Mouse (Mus musculus) gastrocnemius, adult 18-20 months (tissue): ENCODE results near the gene Ndufs4. TPM values are rescaled to one million over a fixed set of nuclear protein-coding genes. Genes with fewer than 3 reads are reported as not detected.
A peak's percentile ranks its signal among the peaks of the same experiment; 100 is the strongest.
"Not testable (repeated sequence)": the region's sequence is repeated elsewhere in the genome, so short reads cannot be mapped to it uniquely, and the experiment has no call there.

ENCODE experiments used
- DNase-seq: peaks from one replicate; pipeline ENCODE4 v3.0.0; 2021; ENCODE audit warnings: low spot score
- total RNA-seq, 2 experiments: library from RNA; stranded (reverse); gene quantifications; 2 replicates each; pipeline ENCODE4 v1.2.3; 2021

Gene Ndufs4
- total RNA-seq, 2 experiments from 2014 or later = 313 to 352 TPM

DNA sequence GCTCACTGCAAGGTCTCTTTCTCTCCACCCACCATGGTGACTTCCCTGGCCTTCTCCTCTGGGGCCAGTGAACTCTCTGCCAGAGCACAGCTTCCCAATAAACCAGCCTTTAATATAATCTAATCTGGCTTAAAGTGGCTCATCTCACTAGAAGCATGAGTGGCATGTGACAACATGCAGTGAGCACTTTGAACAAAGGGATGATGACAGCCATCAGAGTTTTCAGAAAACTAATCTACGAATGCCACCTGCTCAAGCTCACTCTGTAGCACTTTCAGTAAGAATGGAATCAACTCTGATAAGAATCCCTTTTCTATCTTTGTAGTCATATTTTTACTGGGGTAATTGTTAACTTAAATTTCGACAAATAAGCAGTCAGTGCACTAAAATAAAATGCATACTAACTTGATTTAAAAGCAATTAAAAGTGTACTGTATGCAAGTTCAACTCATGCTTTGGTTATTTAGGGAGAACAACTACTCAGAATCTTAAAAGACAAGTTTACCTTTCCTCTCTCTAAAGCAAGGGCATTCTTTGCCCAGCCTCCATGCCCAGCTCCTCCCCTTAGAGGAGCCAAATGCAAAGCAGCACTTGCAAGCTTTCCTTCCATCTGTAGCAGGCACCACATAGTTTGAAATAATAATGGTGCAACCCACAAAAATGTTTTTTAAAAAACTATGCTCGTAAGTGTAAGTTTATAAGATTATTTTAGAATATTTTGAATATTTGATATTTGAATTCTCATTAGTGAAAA lies 43.7 kb downstream of the Ndufs4 start:
- DNase-seq = no peak

- DNase-seq = no peak
These were observed 45.1 kb downstream of the Ndufs4 start for GRCm38 (mm10) chr13:114343001-114343400.

DNA sequence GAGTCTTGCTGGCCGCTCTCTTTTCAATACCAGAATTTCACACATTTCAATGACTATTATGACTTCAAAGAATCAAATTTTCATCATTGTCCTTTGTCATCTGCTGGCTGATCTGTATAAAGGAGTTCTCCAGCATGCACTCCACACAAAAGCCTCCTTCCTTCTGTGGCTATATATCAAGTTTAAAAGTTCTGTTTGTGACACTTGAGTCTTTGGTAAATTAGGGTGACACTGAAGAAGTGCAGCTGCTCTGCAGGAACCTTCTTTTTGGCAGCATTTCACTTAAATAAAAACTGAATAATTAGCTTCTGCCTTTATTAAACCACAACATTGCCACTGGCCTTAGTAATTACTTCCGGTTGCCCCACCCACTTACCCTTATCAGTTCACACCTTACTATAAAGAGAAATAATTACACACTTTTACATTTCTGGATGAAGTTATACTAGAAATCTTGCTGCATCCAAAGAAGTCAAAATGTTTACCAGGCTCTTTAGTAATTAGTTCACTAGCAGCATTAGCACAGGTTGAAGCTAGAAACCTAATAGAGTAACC lies 68.1 kb downstream of the Ndufs4 start:
- DNase-seq = no peak

- no peak for DNase-seq
These were observed 68.9 kb downstream of the Ndufs4 start for GRCm38 (mm10) chr13:114319136-114319535.

GRCm38 (mm10) chr13:114315374-114315773 lies 72.7 kb downstream of the Ndufs4 start:
- no peak for DNase-seq

DNA sequence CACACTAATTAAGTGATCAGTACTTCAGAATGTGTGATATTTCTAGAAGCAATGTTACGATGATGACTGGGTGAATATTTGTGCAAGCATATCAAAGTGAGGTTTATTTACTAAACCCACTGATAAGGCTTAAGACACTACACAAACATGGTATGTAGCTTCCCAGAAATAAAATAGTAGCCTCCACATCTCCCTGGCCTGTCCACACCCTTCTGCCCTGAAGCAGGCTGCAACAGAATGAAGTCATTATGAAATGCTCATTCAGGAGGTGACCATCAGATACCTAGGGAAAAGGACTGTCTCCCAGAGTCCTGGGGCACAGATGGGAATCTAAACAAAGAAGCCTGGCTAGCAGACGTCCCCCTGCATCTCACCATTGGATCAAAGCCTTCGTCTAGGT lies 73.1 kb downstream of the Ndufs4 start:
- no peak for DNase-seq

GRCm38 (mm10) chr13:114310591-114310990 lies 77.5 kb downstream of the Ndufs4 start:
- no peak for DNase-seq

DNA sequence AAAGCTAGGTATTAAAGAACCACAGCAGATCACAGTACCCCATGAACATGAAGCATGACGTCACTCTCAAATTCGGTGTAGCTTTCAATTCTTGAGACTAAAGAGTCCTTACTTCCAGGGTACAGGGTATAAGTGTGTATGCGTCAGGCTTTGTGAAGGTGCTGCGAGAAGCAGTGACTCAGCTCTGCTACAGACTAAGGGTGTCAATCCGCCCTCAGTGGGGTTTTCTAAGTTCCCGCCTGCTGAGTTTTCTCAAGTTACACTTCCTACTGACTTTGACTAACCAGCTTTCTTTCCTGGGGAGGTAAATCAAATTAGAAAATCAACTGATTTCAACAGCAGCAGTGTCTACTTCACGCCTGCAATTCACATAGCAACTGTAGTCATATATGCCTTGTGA lies 83.4 kb downstream of the Ndufs4 start:
- DNase-seq = no peak

- DNase-seq = no peak
These were observed 84.4 kb downstream of the Ndufs4 start for GRCm38 (mm10) chr13:114303466-114304175.

DNA sequence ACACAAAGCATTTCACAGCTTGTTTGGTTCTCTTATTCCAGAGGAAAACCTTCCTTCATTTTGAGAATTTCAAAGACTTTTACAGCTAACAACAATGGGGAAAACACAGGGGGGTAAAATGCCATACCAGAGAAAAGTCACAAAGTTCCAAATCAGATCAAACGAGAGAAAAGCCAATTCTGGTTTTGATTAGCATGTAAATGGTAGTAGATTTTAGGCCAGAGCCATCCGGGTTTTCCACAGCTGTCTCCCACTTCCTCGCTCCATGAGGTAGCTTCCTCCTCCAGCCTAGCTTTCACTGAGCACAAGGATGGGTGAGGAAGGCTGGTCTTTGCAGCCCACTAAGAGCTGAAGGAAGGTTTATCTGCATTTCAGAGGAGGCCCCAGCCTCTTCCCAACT lies 90.3 kb downstream of the Ndufs4 start:
- DNase-seq = no peak

DNA sequence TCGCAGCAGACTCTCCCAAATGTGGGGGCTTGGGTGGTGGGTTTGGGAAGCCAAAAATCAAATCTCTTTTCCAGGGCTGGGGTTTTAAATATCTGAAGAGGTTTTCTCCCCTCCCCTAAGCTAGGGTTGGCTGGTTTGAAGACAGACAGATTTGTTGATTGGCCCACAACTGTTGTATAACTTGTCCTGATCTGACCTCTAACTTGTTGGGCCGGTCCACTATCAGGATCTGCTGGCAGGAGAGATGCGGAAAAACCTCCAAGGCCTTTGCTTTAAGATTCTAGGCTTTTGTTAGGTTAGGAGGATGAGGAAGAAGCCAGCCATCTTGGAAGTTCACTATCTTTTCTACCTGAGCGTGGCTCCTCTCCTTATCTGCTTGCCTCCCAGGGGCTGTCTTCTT lies 91.5 kb downstream of the Ndufs4 start:
- no peak for DNase-seq

DNA sequence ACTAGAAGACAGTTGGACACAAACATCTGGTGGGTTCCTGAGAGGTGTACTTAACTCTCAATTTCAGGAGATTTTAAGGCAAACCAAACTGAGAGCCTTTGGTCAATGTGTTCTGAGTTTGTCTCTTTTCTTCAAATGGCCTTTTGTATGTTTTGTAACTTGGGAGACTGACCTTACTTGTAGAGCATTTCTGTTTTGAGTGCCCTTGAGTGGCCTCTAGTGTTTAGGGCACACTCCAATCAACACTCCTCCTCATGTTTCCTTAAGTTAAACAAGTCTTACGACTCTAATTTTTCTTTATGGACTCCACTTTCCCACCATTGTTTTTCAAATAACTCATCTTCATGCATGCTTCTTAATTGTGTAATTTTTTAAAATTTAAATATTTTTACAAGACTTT lies 98.6 kb downstream of the Ndufs4 start:
- no peak for DNase-seq

DNA sequence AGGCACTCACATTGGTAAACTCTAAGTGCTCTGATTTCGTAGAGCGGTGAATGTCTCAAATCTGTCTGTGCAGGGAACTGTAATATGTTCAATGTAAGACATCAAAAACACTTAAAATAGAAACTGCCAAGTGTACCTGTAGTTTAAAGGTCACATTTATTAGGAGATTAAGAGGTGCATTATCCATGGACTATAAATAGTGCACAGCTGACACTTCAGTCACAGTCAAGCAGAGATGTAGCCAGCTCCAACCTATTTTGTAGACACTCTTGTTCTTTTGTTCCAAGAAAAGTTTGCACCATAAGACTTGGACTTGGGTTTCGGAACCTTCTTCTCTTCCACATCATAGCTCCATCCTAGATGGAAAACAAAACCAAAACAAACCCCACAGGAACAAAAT lies 99.5 kb downstream of the Ndufs4 start:
- no peak for DNase-seq

- not testable (repeated sequence) for DNase-seq
These were observed 109.4 kb downstream of the Ndufs4 start for GRCm38 (mm10) chr13:114278690-114279089.

- DNase-seq = no peak
These were observed 110.8 kb downstream of the Ndufs4 start for GRCm38 (mm10) chr13:114277277-114277676.

GRCm38 (mm10) chr13:114271410-114272105 lies 116.5 kb downstream of the Ndufs4 start:
- DNase-seq = no peak

DNA sequence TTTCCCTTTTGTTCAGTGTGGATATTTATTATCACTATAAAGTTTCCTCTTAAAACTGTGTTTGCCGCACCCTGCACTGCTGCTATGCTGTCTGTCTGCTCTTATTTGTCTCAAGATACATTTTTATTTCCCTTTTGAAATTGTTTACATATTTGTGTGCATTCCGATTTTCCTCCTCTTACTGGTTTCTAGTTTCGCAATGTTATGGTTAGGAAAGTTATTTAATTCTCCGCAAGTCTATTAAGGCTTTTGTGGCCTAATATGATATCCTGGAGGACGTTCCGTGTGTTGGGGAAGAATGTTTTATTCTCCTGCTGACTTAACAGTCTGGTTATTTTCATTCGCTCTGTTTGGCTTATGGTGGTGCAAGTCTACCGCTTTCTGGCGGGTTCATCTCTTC lies 120.3 kb downstream of the Ndufs4 start:
- no peak for DNase-seq

DNA sequence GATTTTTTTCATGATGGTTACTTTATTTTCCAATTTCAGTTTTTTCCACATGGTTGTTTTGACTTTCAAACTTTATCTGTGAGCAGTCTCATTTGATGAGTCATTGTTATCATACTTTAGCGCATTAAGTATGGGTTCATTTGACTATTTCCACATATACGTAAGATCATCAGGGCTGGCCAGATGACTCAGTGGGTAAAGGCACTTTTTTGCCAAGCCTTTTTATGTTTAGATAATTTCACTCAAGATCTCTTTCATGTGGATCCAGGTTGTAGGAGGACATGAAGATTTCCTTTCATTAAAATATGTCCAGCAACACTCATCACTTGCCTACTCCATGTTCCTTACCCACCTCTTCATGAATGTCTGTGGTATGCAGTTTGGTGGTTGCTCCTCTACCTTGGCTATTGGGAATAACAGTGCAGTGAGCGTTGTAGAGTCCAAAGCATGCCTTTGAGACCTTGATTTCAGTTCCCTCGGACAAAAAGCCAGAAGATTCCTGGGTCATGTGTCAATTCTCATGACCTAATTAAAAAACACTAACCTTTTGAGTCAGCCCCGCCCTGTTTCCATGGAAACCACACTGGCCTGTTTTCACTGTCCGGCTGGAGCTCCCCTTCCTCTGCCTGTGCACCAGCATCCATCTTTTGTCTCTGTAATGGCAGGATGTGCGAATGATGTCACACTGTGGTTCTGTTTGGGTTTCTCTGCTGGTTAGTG lies 127.4 kb downstream of the Ndufs4 start:
- DNase-seq = peak; percentile 4

DNA sequence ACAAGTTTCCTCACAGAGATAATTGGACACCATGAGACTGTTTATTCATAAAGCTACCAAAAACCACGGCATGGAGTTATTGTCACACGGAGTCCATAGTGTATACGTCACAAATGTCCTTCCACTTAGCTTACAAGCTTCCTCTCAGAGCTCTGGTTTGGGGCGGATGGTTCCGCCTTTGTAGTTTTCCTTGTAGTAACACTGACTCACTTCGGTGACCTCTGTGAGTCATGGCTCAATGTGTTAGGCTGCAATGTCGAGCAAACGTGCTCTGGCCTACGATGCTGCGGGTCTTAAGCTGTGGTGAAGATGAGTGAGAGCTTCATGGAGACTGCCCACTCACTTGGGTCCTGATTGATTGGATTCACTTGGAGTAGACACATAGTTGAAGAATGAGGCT lies 133.4 kb downstream of the Ndufs4 start:
- no peak for DNase-seq
